Mouse (Mus musculus): Measurements from ENCODE around the gene Brpf1. TPM values are rescaled to one million over a fixed set of nuclear protein-coding genes. Genes with fewer than 3 reads are reported as not detected.

The Brpf1 gene
- total RNA-seq, 1 experiment from 2014 or later = 24.6 TPM

Other genes starting within 250 kb of the Brpf1 start
- gene Setd5, start 229.8 kb upstream of the Brpf1 start, total RNA-seq (2017) = 69.7 and 82.5 TPM in 2 replicates
- 0.69 TPM in 1 of 2 replicates, not detected in the other for gene Lhfpl4, start 111.8 kb upstream of the Brpf1 start, total RNA-seq (2017)
- 40.0 and 44.6 TPM in 2 replicates for gene Mtmr14, start 69.3 kb upstream of the Brpf1 start, total RNA-seq (2017)
- gene Cpne9, start 24.8 kb upstream of the Brpf1 start, total RNA-seq (2017) = 0.35 TPM in 1 of 2 replicates, not detected in the other
- 9.8 TPM in 2 replicates for gene Ogg1, start 19.8 kb downstream of the Brpf1 start, total RNA-seq (2017)
- gene Camk1, start 36.8 kb downstream of the Brpf1 start, total RNA-seq (2017) = 56.3 and 59.9 TPM in 2 replicates
- 25.5 and 37.9 TPM in 2 replicates for gene Tada3, start 70.7 kb downstream of the Brpf1 start, total RNA-seq (2017)
- gene Arpc4, start 71.0 kb downstream of the Brpf1 start, total RNA-seq (2017) = 159 and 191 TPM in 2 replicates
- gene Ttll3, start 82.1 kb downstream of the Brpf1 start, total RNA-seq (2017) = 1.5 and 7.5 TPM in 2 replicates
- 4.5 and 4.6 TPM in 2 replicates for gene Rpusd3, start 112.2 kb downstream of the Brpf1 start, total RNA-seq (2017)
- gene Cidec, start 128.6 kb downstream of the Brpf1 start, total RNA-seq (2017) = not detected in 2 replicates
- gene Jagn1, start 135.4 kb downstream of the Brpf1 start, total RNA-seq (2017) = 15.9 and 28.2 TPM in 2 replicates
- gene Il17re, start 151.3 kb downstream of the Brpf1 start, total RNA-seq (2017) = 8.4 and 10.6 TPM in 2 replicates
- gene Il17rc, start 164.3 kb downstream of the Brpf1 start, total RNA-seq (2017) = 0.65 and 1.4 TPM in 2 replicates
- gene Creld1, start 176.2 kb downstream of the Brpf1 start, total RNA-seq (2017) = 7.4 and 8.3 TPM in 2 replicates
- not detected in 2 replicates for gene Prrt3, start 194.8 kb downstream of the Brpf1 start, total RNA-seq (2017)
- 31.2 and 37.1 TPM in 2 replicates for gene Emc3, start 224.5 kb downstream of the Brpf1 start, total RNA-seq (2017)
- gene Fancd2, start 224.5 kb downstream of the Brpf1 start, total RNA-seq (2017) = 22.0 and 25.4 TPM in 2 replicates